Mouse (Mus musculus) cerebellum, adult 2 months (tissue): ENCODE results near the gene Ipo9. TPM values are rescaled to one million over a fixed set of nuclear protein-coding genes. Genes with fewer than 3 reads are reported as not detected.

Source experiments
- DNase-seq, 2 experiments: peaks; one replicate each; pipeline ENCODE4 v3.0.0; 2021
- H3K27ac ChIP-seq: fragments of 200-500 bp; 2 replicates; pipeline ENCODE4 v1.5.1; 2012; ENCODE audit warnings: low read length, control low read depth, inconsistent platforms; ENCODE audit not compliant: insufficient read depth
- H3K27me3 ChIP-seq: fragments of 200-500 bp; 2 replicates; pipeline ENCODE4 v1.6.1; 2012; ENCODE audit warnings: inconsistent platforms, mild to moderate bottlenecking, low read length, moderate library complexity; ENCODE audit not compliant: control insufficient read depth, insufficient read depth
- H3K4me1 ChIP-seq: fragments of 200-500 bp; 2 replicates; pipeline ENCODE4 v1.6.1; 2011; ENCODE audit warnings: low read length; ENCODE audit not compliant: control insufficient read depth, insufficient read depth
- H3K4me3 ChIP-seq: fragments of 200-500 bp; replicated peaks from 2 replicates; pipeline ENCODE3; 2011; ENCODE audit warnings: mild to moderate bottlenecking, low read depth, low read length, control low read depth; ENCODE audit not compliant: insufficient read depth
- CTCF ChIP-seq: fragments of 200-500 bp; IDR thresholded peaks from 2 replicates; pipeline ENCODE4 v1.5.1; 2011; ENCODE audit warnings: low read depth, mild to moderate bottlenecking, control low read depth, low read length, moderate library complexity, borderline replicate concordance; ENCODE audit not compliant: insufficient read depth
- POLR2A ChIP-seq: fragments of 200-500 bp; IDR thresholded peaks from 2 replicates; pipeline ENCODE4 v1.6.1; 2011; ENCODE audit warnings: low read length, control low read depth, borderline replicate concordance; ENCODE audit not compliant: insufficient read depth
- WGBS: fragments of 180-500 bp; shearing (Covaris S2); methylation state at CpG from one replicate; pipeline ENCODE4 v1.1.7; 2018; 5-methylcytosine and 5-hydroxymethylcytosine counted together
- polyA plus RNA-seq: library from polyadenylated mRNA; depleted of rRNA; stranded (reverse); fragments of >200 nt; gene quantifications from 2 replicates; pipeline ENCODE4 v1.2.3, GENCODE M21; 2012

Ipo9 gene
- polyA plus RNA-seq, 1 experiment: 139 TPM

DNA sequence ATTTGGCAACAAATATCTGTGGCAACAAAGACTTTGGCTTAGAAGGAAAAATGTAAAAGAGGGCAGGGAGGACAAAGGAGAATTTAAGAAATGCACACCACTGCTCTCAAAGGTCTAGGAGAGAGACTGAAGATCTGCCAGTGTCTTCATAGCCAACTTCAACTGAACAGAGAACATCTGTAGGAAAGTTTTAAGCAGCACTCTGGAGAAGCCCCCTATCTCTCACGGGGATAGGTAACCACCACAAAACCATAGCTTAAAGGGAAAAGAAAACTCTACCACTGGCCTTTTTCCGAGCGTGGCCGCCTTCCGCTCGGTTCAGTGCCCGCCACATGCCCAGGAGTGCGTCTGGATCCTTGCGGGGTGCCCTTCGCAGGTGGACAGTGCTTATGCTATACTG is 3.7 kb downstream of the Ipo9 start:
- no peak overlapping the region for H3K4me3 ChIP-seq
- WGBS: 39% methylated on average over 10 of the region's 10 CpGs
- H3K27ac ChIP-seq: no peak overlapping the region
- peaks cover 4% of the 10 kb centered on the region; the same call in 1 of the 2 replicates for H3K4me1 ChIP-seq
- DNase-seq: peak; percentile 25 to 34
- no peaks in the 10 kb centered on the region for H3K27me3 ChIP-seq
- no peak for TF ChIP-seq POLR2A
- TF ChIP-seq CTCF: no peak

DNA sequence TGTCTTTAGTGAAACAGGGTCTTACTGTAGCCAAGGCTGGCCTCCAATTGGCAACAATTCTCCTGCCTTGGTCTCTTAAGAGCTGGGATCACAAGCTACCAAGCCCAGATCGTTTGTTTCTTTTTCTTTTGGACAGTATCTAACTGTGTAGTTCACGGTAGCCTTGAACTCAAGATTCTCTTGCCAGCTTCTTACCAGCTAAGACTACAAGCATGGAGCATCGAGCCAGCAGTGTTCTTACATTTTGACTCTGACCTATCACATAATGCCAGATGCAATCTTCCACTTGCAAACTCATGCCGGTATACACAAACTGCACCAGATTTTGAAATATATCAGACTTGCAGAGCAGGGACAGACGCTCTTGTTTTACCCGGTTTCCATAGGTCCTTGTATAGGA is 7.5 kb downstream of the Ipo9 start:
- WGBS: 89% methylated on average over 6 of the region's 6 CpGs
- H3K4me3 ChIP-seq: no peak overlapping the region

DNA sequence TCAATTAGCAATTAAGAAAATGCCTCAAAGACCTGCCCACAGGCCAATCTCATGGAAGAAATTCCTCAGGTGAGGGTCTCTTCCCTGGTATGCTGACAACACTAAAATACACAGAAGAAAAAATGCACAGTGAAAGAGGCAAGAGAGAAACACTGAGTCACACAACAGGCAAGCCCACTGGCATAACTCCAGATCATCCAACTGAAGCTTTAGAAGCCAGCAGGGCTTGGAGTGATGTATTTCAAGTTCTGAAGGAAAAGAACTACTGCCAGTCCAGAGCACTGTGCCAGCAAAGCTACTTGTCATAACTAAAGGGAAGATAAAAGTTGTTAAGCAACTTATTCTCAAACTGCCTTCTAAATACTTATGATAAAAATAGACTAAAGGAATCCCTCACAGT is 16.3 kb downstream of the Ipo9 start:
- Histone ChIP-seq H3K27me3 (no peaks in the 10 kb centered on the region), H3K4me1 (no peaks in the 10 kb centered on the region), H3K27ac (no peak overlapping the region), H3K4me3 (no peak overlapping the region)
- TF ChIP-seq POLR2A (no peak), CTCF (no peak)
- DNase-seq: no peak

More for the DNA sequence above, 7.5 kb downstream of the Ipo9 start:
- Histone ChIP-seq H3K4me1 (no peaks in the 10 kb centered on the region), H3K27me3 (no peaks in the 10 kb centered on the region), H3K27ac (no peak overlapping the region)
- no peak for DNase-seq
- no peak for TF ChIP-seq CTCF
- TF ChIP-seq POLR2A: no peak

DNA sequence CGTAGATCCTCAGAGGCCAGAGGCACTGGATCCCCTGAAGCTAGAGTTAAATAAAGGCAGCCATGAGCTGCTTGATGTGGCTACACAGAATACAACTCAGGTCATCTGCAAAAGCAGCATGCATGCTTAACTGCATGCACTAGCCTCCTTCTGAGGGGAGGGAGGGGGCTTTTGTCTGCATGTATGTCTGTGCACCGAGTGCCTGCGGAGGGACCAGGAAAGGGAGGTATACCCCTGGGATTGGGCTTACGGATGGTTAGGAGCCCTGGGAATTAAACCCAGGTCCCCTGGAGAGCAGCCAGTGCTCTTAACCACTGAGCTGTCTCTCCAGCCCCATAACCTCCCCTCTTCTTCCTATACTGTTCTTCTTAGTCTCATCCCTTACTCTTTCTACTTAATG is 18.2 kb downstream of the Ipo9 start:
- Histone ChIP-seq H3K4me3 (no peak overlapping the region), H3K27me3 (no peaks in the 10 kb centered on the region), H3K4me1 (no peaks in the 10 kb centered on the region), H3K27ac (no peak overlapping the region)
- no peak for TF ChIP-seq CTCF
- TF ChIP-seq POLR2A: no peak
- 77% methylated on average over 4 of the region's 4 CpGs for WGBS
- DNase-seq: no peak

DNA sequence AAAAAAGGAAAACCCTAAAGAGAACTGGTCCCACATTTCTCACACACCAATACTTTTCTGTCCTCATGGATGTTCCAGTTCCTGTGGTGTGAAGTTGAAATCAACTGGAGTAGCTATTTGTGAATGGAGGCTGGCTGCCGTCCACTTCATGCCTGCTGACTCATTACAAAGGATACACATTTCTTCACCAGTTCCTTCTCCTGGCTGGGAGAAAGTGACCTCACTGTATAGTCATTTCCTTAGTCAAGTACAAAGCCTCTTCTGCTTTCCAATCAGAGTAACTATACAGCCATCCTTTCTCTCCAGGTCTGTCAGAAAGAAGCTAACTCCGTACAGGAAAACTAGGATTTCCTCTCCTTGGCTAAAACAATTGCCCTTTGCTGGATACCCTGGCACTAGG is 19.3 kb downstream of the Ipo9 start:
- no peak for TF ChIP-seq POLR2A
- Histone ChIP-seq H3K27ac (no peak overlapping the region), H3K27me3 (no peaks in the 10 kb centered on the region), H3K4me1 (no peaks in the 10 kb centered on the region), H3K4me3 (no peak overlapping the region)
- 59% methylated on average over 2 of the region's 2 CpGs for WGBS
- DNase-seq: no peak

DNA sequence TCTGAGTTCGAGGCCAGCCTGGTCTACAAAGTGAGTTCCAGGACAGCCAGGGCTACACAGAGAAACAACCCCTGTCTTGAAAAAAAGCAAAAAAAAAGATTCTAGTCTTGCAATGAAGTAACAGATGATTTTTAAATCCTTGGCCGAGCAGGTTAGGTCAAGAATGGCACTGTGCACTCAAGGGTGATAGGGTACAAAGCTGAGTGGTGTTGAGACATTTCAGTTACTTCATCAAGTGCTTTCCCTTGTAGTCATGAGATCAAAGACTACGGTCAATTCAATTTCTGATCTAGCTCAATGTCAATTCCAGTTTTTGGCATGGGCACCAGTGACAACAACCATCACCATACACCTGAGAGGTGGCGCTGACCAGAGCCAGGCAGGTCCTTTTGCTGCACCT is 21.3 kb downstream of the Ipo9 start:
- no peak for DNase-seq
- TF ChIP-seq POLR2A (no peak), CTCF (no peak)
- 95% methylated on average over 4 of the region's 4 CpGs for WGBS

DNA sequence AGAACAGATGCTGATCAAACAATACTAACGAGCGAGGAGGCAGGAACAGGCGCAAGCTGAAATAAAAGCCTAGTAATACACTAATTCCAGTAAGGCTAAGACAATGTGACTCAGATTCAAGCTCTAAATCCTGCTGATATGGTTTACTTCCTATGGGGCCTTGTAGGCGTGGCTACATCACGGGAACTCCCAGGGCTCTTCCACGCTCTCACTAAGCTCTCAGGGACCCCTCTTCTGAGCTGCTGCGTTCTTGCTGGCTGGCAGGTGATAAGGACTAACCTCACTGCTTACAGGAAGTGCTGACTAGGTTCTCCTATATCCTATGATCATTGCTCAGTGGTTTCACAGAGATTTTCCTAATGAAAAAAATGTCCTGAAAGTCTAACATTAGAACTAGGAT is 24.9 kb downstream of the Ipo9 start:
- TF ChIP-seq POLR2A (no peak), CTCF (no peak)
- no peak for DNase-seq

More for the DNA sequence above, 21.3 kb downstream of the Ipo9 start:
- no peaks in the 10 kb centered on the region for H3K27me3 ChIP-seq
- H3K27ac ChIP-seq: no peak overlapping the region
- H3K4me3 ChIP-seq: no peak overlapping the region
- no peaks in the 10 kb centered on the region for H3K4me1 ChIP-seq

DNA sequence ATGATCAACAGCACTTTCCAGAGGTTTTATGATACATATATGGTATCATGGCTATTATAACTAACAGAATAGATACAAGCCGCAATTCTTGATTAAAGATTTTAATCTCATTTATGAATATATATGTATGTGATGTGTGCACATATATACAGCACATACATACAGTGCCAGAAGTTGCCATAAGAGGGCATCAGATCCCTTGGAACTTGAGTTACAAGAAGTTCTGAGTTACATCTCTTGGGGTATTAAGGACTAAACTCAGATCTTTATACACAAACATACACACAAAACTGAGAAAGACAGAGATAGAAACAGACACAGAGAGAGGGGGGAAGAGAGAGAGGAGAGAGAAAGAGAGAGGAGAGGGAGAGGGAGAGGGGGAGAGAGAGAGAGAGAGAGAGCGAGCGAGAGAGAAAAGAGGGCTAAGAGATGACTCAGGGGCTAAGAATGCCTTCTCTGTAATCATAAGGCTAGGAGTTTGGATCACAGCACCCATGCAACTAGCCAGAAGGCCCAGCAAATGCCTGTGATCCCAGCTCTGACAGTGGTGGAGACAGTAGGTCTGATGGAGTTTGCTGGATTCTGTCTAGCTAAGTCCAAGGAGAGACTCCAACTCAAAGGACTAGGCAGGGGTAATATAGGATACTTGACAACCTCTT is 28.7 kb downstream of the Ipo9 start:
- TF ChIP-seq CTCF: no peak
- TF ChIP-seq POLR2A: no peak
- WGBS: 93% methylated on average over 3 of the region's 3 CpGs
- DNase-seq: no peak
- H3K27ac ChIP-seq: no peak overlapping the region
- no peak overlapping the region for H3K4me3 ChIP-seq
- H3K27me3 ChIP-seq: no peaks in the 10 kb centered on the region
- H3K4me1 ChIP-seq: no peaks in the 10 kb centered on the region

More for the DNA sequence above, 24.9 kb downstream of the Ipo9 start:
- no peaks in the 10 kb centered on the region for H3K4me1 ChIP-seq
- 87% methylated on average over 7 of the region's 7 CpGs for WGBS
- H3K27ac ChIP-seq: no peak overlapping the region
- H3K27me3 ChIP-seq: no peaks in the 10 kb centered on the region
- no peak overlapping the region for H3K4me3 ChIP-seq
